Mouse (Mus musculus) MEL (cell line): ENCODE data around the gene Epb41. TPM values are rescaled to one million over a fixed set of nuclear protein-coding genes. Genes with fewer than 3 reads are reported as not detected.

Experiments used
- DNase-seq: peaks from one replicate; pipeline ENCODE4 v3.0.0; 2011; ENCODE audit warnings: low read depth, low spot score
- H3K27ac ChIP-seq: 2 replicates; pipeline ENCODE4 v1.5.1; 2012; ENCODE audit warnings: low read depth, mild to moderate bottlenecking, control low read depth, low read length, moderate library complexity; ENCODE audit not compliant: control insufficient read depth
- H3K27me3 ChIP-seq, 2 experiments: fragments of 150-350 bp in 1 of 2; sonication (generic) in 1 of 2; 2 replicates each; pipeline ENCODE4 v1.6.1; 2012; ENCODE audit warnings: low read length in 2 of 2, mild to moderate bottlenecking in 2 of 2, improper control_type of control experiment in 1 of 2, moderate library complexity in 1 of 2; ENCODE audit not compliant: insufficient read depth in 2 of 2, control insufficient read depth in 1 of 2
- H3K36me3 ChIP-seq, 2 experiments: 2 replicates each; pipeline ENCODE4 v1.6.1; 2012 to 2014; ENCODE audit warnings: low read length in 2 of 2, improper control_type of control experiment in 1 of 2, inconsistent platforms in 1 of 2, mild to moderate bottlenecking in 1 of 2; ENCODE audit not compliant: insufficient read depth in 2 of 2, control insufficient read depth in 1 of 2
- H3K4me1 ChIP-seq, 2 experiments: fragments of 150-350 bp in 1 of 2; sonication (generic) in 1 of 2; 2 replicates each; pipeline ENCODE4 v1.6.1; 2012; ENCODE audit warnings: low read length in 2 of 2, improper control_type of control experiment in 1 of 2, mild to moderate bottlenecking in 1 of 2; ENCODE audit not compliant: insufficient read depth in 2 of 2, control insufficient read depth in 1 of 2
- H3K4me3 ChIP-seq, 2 experiments: fragments of 150-350 bp in 1 of 2; sonication (generic) in 1 of 2; 2 replicates each; pipeline ENCODE4 v1.5.1; 2012; ENCODE audit warnings: low read depth in 2 of 2, low read length in 2 of 2, mild to moderate bottlenecking in 2 of 2, moderate library complexity in 2 of 2, control low read depth in 1 of 2, improper control_type of control experiment in 1 of 2; ENCODE audit not compliant: control insufficient read depth in 1 of 2, insufficient read depth in 1 of 2
- H3K79me2 ChIP-seq: 2 replicates; pipeline ENCODE4 v1.6.1; 2012; ENCODE audit warnings: mild to moderate bottlenecking, low read length, moderate library complexity; ENCODE audit not compliant: control insufficient read depth, poor library complexity, insufficient read depth
- H3K9ac ChIP-seq: 2 replicates; pipeline ENCODE4 v1.6.1; 2012; ENCODE audit warnings: low read depth, mild to moderate bottlenecking, control low read depth, low read length, moderate library complexity; ENCODE audit not compliant: control insufficient read depth, poor library complexity, severe bottlenecking
- H3K9me3 ChIP-seq: fragments of 150-350 bp; sonication (generic); replicated peaks from 2 replicates; pipeline ENCODE4 v1.6.1; 2012; ENCODE audit warnings: mild to moderate bottlenecking, low read length, improper control_type of control experiment, moderate library complexity; ENCODE audit not compliant: insufficient read depth
- ELF1 ChIP-seq: IDR thresholded peaks from 2 replicates; pipeline ENCODE4 v1.6.1; 2014; ENCODE audit warnings: low read depth, mild to moderate bottlenecking, inconsistent platforms, low read length, improper control_type of control experiment, moderate library complexity
- GABPA ChIP-seq: IDR thresholded peaks from 2 replicates; pipeline ENCODE4 v1.6.1; 2012; ENCODE audit warnings: low read depth, mild to moderate bottlenecking, inconsistent platforms, low read length, improper control_type of control experiment, moderate library complexity
- GATA1 ChIP-seq: IDR thresholded peaks from 2 replicates; pipeline ENCODE4 v1.6.1; 2011; ENCODE audit warnings: low read depth, low read length, improper control_type of control experiment
- MAFK ChIP-seq: IDR thresholded peaks from 2 replicates; pipeline ENCODE4 v1.6.1; 2011; ENCODE audit warnings: low read depth, mild to moderate bottlenecking, low read length, improper control_type of control experiment, borderline replicate concordance
- MEF2A ChIP-seq: IDR thresholded peaks from 2 replicates; pipeline ENCODE4 v1.6.1; 2014; ENCODE audit warnings: low read depth, mild to moderate bottlenecking, inconsistent platforms, low read length, improper control_type of control experiment; ENCODE audit not compliant: poor library complexity, insufficient replicate concordance, severe bottlenecking; ENCODE audit errors: extremely low read depth
- MYB ChIP-seq: IDR thresholded peaks from 2 replicates; pipeline ENCODE4 v1.6.1; 2011; ENCODE audit warnings: mild to moderate bottlenecking, low read depth, low read length, improper control_type of control experiment
- MYC ChIP-seq: IDR thresholded peaks from 2 replicates; pipeline ENCODE4 v1.6.1; 2011; ENCODE audit warnings: low read depth, mild to moderate bottlenecking, low read length, improper control_type of control experiment, moderate library complexity
- POLR2A ChIP-seq, 2 experiments: IDR thresholded peaks; 2 replicates each; pipeline ENCODE4 v1.6.1; 2011 to 2012; ENCODE audit warnings: low read length in 2 of 2, mild to moderate bottlenecking in 2 of 2, control low read depth in 1 of 2, improper control_type of control experiment in 1 of 2, low read depth in 1 of 2, moderate library complexity in 1 of 2; ENCODE audit not compliant: control insufficient read depth in 1 of 2, insufficient read depth in 1 of 2, poor library complexity in 1 of 2
- POLR2AphosphoS2 ChIP-seq: IDR thresholded peaks from 2 replicates; pipeline ENCODE4 v1.6.1; 2011; ENCODE audit warnings: low read length, improper control_type of control experiment
- POLR2AphosphoS5 ChIP-seq: IDR thresholded peaks from 2 replicates; pipeline ENCODE4 v1.6.1; 2012; ENCODE audit warnings: low read depth, borderline replicate concordance, mild to moderate bottlenecking, inconsistent platforms, low read length, moderate library complexity, mixed read lengths
- RAD21 ChIP-seq: IDR thresholded peaks from 2 replicates; pipeline ENCODE4 v1.6.1; 2011; ENCODE audit warnings: mild to moderate bottlenecking, low read depth, low read length, improper control_type of control experiment
- SIN3A ChIP-seq: IDR thresholded peaks from 2 replicates; pipeline ENCODE4 v1.6.1; 2012; ENCODE audit warnings: low read length, improper control_type of control experiment, inconsistent platforms
- TCF12 ChIP-seq: IDR thresholded peaks from 2 replicates; pipeline ENCODE4 v1.6.1; 2014; ENCODE audit warnings: low read depth, mild to moderate bottlenecking, inconsistent platforms, low read length, improper control_type of control experiment, moderate library complexity
- ZC3H11A ChIP-seq: IDR thresholded peaks from 2 replicates; pipeline ENCODE4 v1.6.1; 2012; ENCODE audit warnings: low read depth, mild to moderate bottlenecking, inconsistent platforms, low read length, improper control_type of control experiment
- ZKSCAN1 ChIP-seq: IDR thresholded peaks from 2 replicates; pipeline ENCODE4 v1.6.1; 2012; ENCODE audit warnings: low read depth, mild to moderate bottlenecking, inconsistent platforms, low read length, improper control_type of control experiment, moderate library complexity
- ZMIZ1 ChIP-seq: IDR thresholded peaks from 2 replicates; pipeline ENCODE4 v1.6.1; 2012; ENCODE audit warnings: low read depth, mild to moderate bottlenecking, inconsistent platforms, low read length, improper control_type of control experiment, moderate library complexity
- polyA plus RNA-seq, 2 experiments: library from polyadenylated mRNA; stranded (reverse) in 1 of 2; unstranded in 1 of 2; fragments of >175 nt in 1 of 2; fragments of >200 nt in 1 of 2; gene quantifications; 2 replicates each; pipeline versions ENCODE4 v1.2.1 to v1.2.4; 2012; ENCODE audit warnings: low replicate concordance in 2 of 2, low read depth in 1 of 2; ENCODE audit not compliant: insufficient read length in 2 of 2, insufficient read depth in 1 of 2, missing spikeins in 1 of 2
- total RNA-seq: library from RNA; depleted of rRNA; stranded (reverse); fragments of 300-350 nt; gene quantifications from 2 replicates; pipeline ENCODE4 v1.2.3, GENCODE M21; 2012

The Epb41 gene
- total and polyA plus RNA-seq, 3 experiments = 36.5 to 115 (median 44.3) TPM

DNA sequence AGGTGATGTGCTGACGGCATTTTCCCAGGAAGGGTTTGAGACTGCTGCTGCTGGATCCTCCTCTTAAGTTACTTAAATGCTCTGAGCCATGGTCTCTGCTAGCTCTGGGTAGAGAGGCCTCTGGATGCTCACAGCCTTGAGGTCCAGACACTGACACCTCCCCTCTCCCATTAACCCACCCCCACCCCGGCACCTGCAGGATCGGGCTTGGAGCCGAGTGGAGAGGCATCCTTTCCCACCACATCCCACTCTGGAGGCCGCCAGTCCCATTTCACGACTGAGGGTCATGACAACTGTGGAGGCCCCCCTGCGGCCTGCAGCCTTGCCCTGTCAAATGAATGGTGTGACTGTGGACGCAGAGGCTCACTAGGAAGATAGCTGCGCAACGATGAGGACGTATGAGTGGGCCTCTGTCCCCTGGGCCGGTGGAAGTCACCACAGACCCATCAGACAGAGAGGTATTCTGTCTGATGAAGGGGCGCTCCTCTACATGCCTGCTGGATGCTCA lies 159.2 kb downstream of the Epb41 start:
- no peak overlapping the region for H3K9ac ChIP-seq
- no peak overlapping the region for H3K27ac ChIP-seq
- no peaks in the 10 kb centered on the region for H3K4me1 ChIP-seq
- TF ChIP-seq ZKSCAN1 (no peak), MAFK (no peak), SIN3A (no peak), RAD21 (no peak), GATA1 (no peak), ZC3H11A (no peak), MYB (no peak), GABPA (no peak), MEF2A (no peak), TCF12 (no peak), ZMIZ1 (no peak), POLR2AphosphoS2 (no peak), MYC (no peak)
- no peaks in the 10 kb centered on the region for H3K79me2 ChIP-seq
- no peak for DNase-seq
- H3K36me3 ChIP-seq = no peaks in the 10 kb centered on the region
- H3K4me3 ChIP-seq = no peak overlapping the region
- no peaks in the 10 kb centered on the region for H3K27me3 ChIP-seq
- no peaks in the 10 kb centered on the region for H3K9me3 ChIP-seq

DNA sequence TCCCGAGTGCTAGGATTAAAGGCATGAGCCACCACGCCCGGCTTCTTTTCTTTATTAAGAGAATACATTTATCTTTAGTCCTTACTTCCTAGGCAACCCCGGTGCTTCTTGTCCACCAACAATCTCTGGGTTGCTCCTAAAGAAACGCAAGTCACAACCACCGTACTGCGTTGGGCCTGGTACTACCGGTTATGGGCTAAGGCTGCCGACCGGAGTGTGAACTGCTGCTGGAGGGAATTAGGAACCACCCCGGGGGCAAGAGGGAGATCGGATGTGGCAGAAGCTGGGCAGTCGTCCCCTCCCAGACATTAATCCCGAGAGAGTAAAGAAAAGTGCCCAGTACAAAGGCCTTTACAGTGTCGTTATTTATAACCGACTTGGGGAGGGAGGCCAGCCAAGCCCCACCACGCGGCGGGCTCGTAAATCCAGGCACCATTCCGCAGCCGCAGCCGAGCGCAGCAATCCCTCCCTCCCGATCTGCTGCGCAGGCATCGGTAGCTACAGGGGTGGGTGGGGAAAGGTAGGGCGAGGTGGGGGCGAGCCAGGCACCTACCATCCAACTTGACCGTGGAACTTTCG lies 160.1 kb downstream of the Epb41 start:
- Histone ChIP-seq H3K9ac (no peak overlapping the region), H3K9me3 (no peaks in the 10 kb centered on the region), H3K4me1 (no peaks in the 10 kb centered on the region), H3K79me2 (no peaks in the 10 kb centered on the region), H3K4me3 (no peak overlapping the region), H3K36me3 (no peaks in the 10 kb centered on the region), H3K27me3 (no peaks in the 10 kb centered on the region), H3K27ac (no peak overlapping the region)
- no peak for DNase-seq
- no peak for TF ChIP-seq POLR2AphosphoS5

DNA sequence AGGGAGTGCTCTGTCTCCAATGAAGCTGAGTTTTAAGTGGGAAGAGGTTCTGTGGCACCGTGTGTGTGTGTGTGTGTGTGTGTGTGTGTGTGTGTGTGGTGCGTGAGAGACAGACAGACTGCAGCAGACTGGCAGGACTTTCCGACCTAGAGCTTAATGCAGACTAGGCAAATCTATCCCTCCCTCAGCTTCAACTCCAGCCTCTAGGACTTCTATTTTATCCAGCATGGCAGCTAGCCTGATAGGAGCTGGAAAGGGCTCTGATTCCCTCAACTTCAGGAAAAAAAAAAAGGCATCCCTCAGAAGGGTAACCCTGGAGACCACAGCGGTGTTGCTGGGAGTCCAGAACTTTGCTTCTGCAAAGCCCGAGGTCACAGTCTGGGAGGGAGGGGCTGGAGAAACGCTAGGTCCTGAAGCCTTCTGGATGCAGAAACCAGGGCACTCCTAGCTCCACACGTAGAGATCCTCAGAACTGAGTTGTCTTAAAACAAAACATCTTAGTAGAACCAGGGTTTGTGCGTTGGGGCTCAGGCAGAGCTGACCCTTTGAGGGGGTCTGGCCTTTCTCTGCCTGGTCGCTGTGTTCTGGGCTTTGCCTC lies 161.0 kb downstream of the Epb41 start:
- Histone ChIP-seq H3K27ac (no peak overlapping the region), H3K4me1 (no peaks in the 10 kb centered on the region), H3K79me2 (no peaks in the 10 kb centered on the region), H3K27me3 (no peaks in the 10 kb centered on the region), H3K4me3 (no peak overlapping the region), H3K36me3 (no peaks in the 10 kb centered on the region), H3K9ac (no peak overlapping the region), H3K9me3 (no peaks in the 10 kb centered on the region)
- TF ChIP-seq POLR2A (IDR thresholded peaks at IDR 0.05; ENCODE audit: control insufficient read depth in 1 of 2, insufficient read depth in 1 of 2, low read depth in 1 of 2, low read length in 2 of 2, poor library complexity in 1 of 2) (no peak), ELF1 (no peak), ZC3H11A (no peak)
- DNase-seq = no peak
